Mouse (Mus musculus) Patski (cell line): ENCODE measurements around the gene Cyp2d26. TPM values are rescaled to one million over a fixed set of nuclear protein-coding genes. Genes with fewer than 3 reads are reported as not detected.

Source experiments
- ATAC-seq: fragments of 100-300 bp; one replicate; pipeline ENCODE4 v1.8.0; 2021
- CTCF ChIA-PET: fragments of 350-600 bp; sonication (Branson Sonifier 250); formaldehyde crosslinking; loops from one replicate; lab custom pipeline; 2022; ENCODE audit warnings: inconsistent platforms; lab: Charles Lee
- POLR2A ChIA-PET: fragments of 350-600 bp; sonication (Branson Sonifier 250); formaldehyde crosslinking; loops from one replicate; lab custom pipeline; 2022; ENCODE audit warnings: antibody characterized with exemption, inconsistent platforms; lab: Charles Lee
- DNase-seq: peaks from one replicate; pipeline ENCODE4 v3.0.0-alpha.2; 2011; ENCODE audit warnings: low read depth, low spot score
- H3K27me3 ChIP-seq: fragments of 371-371 bp; one replicate; pipeline ENCODE4 v1.5.1; 2021
- CTCF ChIP-seq: fragments of 100-300 bp; IDR thresholded peaks from one replicate; pipeline ENCODE4 v1.5.1; 2021
- in situ Hi-C: fragments of 300-500 bp; cut with MboI; formaldehyde crosslinking; loops from 3 replicates; pipeline ENCODE4 v1.11.1; 2018; ENCODE audit warnings: low pct_unique_long_range_greater_than_20kb, mixed read lengths
- polyA plus RNA-seq: library from polyadenylated mRNA; unstranded; gene quantifications from one replicate; pipeline ENCODE4 v1.2.3, GENCODE M21; 2021

The Cyp2d26 gene
- polyA plus RNA-seq, 1 experiment from 2014 or later = not detected

GRCm38 (mm10) chr15:82763631-82764420, 30.3 kb downstream of the Cyp2d26 start, which contains the start of gene Cyp2d40:
Gene Cyp2d40 (minus strand): TSS chr15:82764183.
- ChIA-PET POLR2A (no interaction called here), CTCF (no interaction called here)
- no peak for TF ChIP-seq CTCF
- ATAC-seq = no peak
- peaks cover 7% of the 10 kb centered on the region for H3K27me3 ChIP-seq
- no peak for DNase-seq
- in situ Hi-C loops = no loop called here

- DNase-seq (no peak), ATAC-seq (no peak)
- TF ChIP-seq CTCF = no peak
- ChIA-PET POLR2A (no interaction called here), CTCF (no interaction called here)
- no peaks in the 10 kb centered on the region for H3K27me3 ChIP-seq
- in situ Hi-C loops = no loop called here
Measured at GRCm38 (mm10) chr15:82748141-82748540, 46.0 kb downstream of the Cyp2d26 start.

GRCm38 (mm10) chr15:82747516-82747915, 46.6 kb downstream of the Cyp2d26 start:
- CTCF ChIA-PET = no interaction called here
- POLR2A ChIA-PET = no interaction called here
- no peak for TF ChIP-seq CTCF
- ATAC-seq (no peak), DNase-seq (no peak)
- H3K27me3 ChIP-seq = no peaks in the 10 kb centered on the region
- in situ Hi-C loops = no loop called here

Other genes with a start within 250 kb of the Cyp2d26 start
- not detected for gene Cyp2d12, start 239.2 kb downstream of the Cyp2d26 start, polyA plus RNA-seq
- gene Cyp2d34, start 173.3 kb downstream of the Cyp2d26 start, polyA plus RNA-seq = not detected
- not detected for gene Cyp2d40, start 30.1 kb downstream of the Cyp2d26 start, polyA plus RNA-seq
- 25.1 TPM for gene Tcf20, start 193.6 kb upstream of the Cyp2d26 start, polyA plus RNA-seq
- not detected for gene Nfam1, start 239.0 kb upstream of the Cyp2d26 start, polyA plus RNA-seq